Mouse (Mus musculus) heart, adult 2 months (tissue): ENCODE results near the gene Syce3.
A peak's percentile ranks its signal among the peaks of the same experiment; 100 is the strongest.

ENCODE experiments used
- CTCF ChIP-seq: fragments of 200-600 bp; IDR thresholded peaks from 2 replicates; pipeline ENCODE4 v1.8.1; 2022; ENCODE audit warnings: antibody characterized with exemption, mild to moderate bottlenecking, moderate library complexity
- EP300 ChIP-seq: fragments of 200-500 bp; IDR thresholded peaks from 2 replicates; pipeline ENCODE4 v1.6.1; 2011; ENCODE audit warnings: low read depth, low read length, control low read depth; ENCODE audit not compliant: insufficient read depth
- POLR2A ChIP-seq: fragments of 200-500 bp; IDR thresholded peaks from 2 replicates; pipeline ENCODE4 v1.6.1; 2011; ENCODE audit warnings: mild to moderate bottlenecking, low read depth, low read length, control low read depth; ENCODE audit not compliant: insufficient read depth

DNA sequence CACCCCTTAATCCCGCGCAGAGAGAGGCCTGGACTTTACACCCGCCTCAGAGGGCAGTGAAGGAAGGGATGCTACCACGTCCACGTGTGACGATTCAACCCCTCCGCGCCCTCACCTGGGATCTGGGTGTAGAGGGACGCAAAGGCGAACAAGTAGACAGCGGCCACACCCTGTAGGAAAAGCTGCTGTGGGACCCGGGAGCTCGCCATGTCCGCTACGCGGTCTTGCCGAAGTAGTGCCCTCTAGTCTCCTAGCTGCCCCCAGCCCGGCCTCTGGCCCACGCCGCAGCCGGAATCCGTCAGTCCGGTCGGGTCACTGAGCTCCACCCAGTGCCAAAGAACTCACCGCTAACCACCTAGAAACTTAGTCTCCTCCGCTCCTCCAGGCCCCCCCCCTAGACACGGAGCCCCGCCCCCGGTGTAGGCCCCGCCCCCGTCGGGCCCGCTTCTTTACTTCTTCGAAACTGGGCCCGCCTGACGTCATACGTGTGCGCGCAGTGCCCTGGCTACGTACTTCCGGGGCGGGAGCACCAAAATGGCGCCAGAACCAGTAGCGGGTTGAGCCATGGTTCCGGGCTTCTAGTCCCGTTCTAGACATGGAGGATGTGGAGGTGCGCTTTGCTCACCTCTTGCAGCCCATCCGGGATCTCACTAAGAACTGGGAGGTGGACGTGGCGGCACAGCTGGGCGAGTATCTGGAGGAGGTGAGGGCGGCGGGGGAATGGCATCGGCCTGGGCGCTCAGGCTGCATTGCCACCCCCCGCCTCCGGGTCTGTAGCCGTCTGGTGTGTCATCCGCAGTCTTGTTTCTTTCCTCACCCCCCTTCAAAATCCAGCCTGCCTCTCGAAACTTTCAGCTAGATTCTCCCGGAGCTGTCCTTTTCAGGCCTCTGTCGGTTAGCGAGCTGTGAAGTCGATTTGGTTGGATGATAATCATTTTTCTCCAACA lies 54.8 kb downstream of the Syce3 start, which contains the start of the genes Lmf2 and Ncaph2:
- peak; percentile 57 for TF ChIP-seq POLR2A
- TF ChIP-seq CTCF: no peak
- 0 out of 2 replicates have a peak, but pooled peaks have one; percentile 33 for TF ChIP-seq EP300
